Mouse (Mus musculus): ENCODE measurements around the gene Tmem229b.

Tmem229b gene

GRCm38 (mm10) chr12:79006076-79006475 lies 1.4 kb downstream of the Tmem229b start:
- 21% methylated on average over 9 of the region's 9 CpGs for WGBS

- 83% methylated on average over 5 of the region's 5 CpGs for WGBS
Observed at GRCm38 (mm10) chr12:79005456-79005855, 2.0 kb downstream of the Tmem229b start.

- 86% methylated on average over 3 of the region's 3 CpGs for WGBS
Observed at GRCm38 (mm10) chr12:79002978-79003377, 4.4 kb downstream of the Tmem229b start.

- WGBS: 86% methylated on average over 5 of the region's 5 CpGs
Observed at GRCm38 (mm10) chr12:79002406-79002805, 5.0 kb downstream of the Tmem229b start.

GRCm38 (mm10) chr12:78996711-78997110 lies 10.7 kb downstream of the Tmem229b start:
- 45% methylated on average over 7 of the region's 7 CpGs for WGBS

- 94% methylated on average over 4 of the region's 4 CpGs for WGBS
Observed at GRCm38 (mm10) chr12:78996271-78996670, 11.2 kb downstream of the Tmem229b start.

GRCm38 (mm10) chr12:78987581-78988081 lies 19.8 kb downstream of the Tmem229b start:
- 47% methylated on average over 9 of the region's 9 CpGs for WGBS

- 22% methylated on average over 3 of the region's 3 CpGs for WGBS
Observed at GRCm38 (mm10) chr12:78984035-78984432, 23.4 kb downstream of the Tmem229b start.

- WGBS: 61% methylated on average over 9 of the region's 9 CpGs
Observed at GRCm38 (mm10) chr12:78983296-78984034, 24.0 kb downstream of the Tmem229b start.

- WGBS: 43% methylated on average over 9 of the region's 9 CpGs
Observed at GRCm38 (mm10) chr12:78981938-78982825, 25.2 kb downstream of the Tmem229b start.

- WGBS: 69% methylated on average over 2 of the region's 2 CpGs
Observed at GRCm38 (mm10) chr12:78981131-78981530, 26.3 kb downstream of the Tmem229b start.

GRCm38 (mm10) chr12:78980683-78981091 lies 26.7 kb downstream of the Tmem229b start:
- 84% methylated on average over 5 of the region's 5 CpGs for WGBS

- WGBS: 91% methylated on average over 4 of the region's 4 CpGs
Observed at GRCm38 (mm10) chr12:78977552-78977951, 29.9 kb downstream of the Tmem229b start.

- WGBS: 70% methylated on average over 4 of the region's 4 CpGs
Observed at GRCm38 (mm10) chr12:78977078-78977477, 30.3 kb downstream of the Tmem229b start.

GRCm38 (mm10) chr12:78975836-78976235 lies 31.6 kb downstream of the Tmem229b start:
- WGBS: 90% methylated on average over 4 of the region's 4 CpGs

- WGBS: 83% methylated on average over 5 of the region's 5 CpGs
Observed at GRCm38 (mm10) chr12:78974767-78975166, 32.7 kb downstream of the Tmem229b start.

- 61% methylated on average over 2 of the region's 2 CpGs for WGBS
Observed at GRCm38 (mm10) chr12:78973779-78974178, 33.6 kb downstream of the Tmem229b start.

- WGBS: 50% methylated on average over 2 of the region's 2 CpGs
Observed at GRCm38 (mm10) chr12:78971649-78972048, 35.8 kb downstream of the Tmem229b start.

- WGBS: 71% methylated on average over 7 of the region's 7 CpGs
Observed at GRCm38 (mm10) chr12:78970725-78971124, 36.7 kb downstream of the Tmem229b start.

- 91% methylated on average over 11 of the region's 11 CpGs for WGBS
Observed at GRCm38 (mm10) chr12:78964496-78964895, 42.9 kb downstream of the Tmem229b start.

- 87% methylated on average over 4 of the region's 4 CpGs for WGBS
Observed at GRCm38 (mm10) chr12:78956405-78956804, 51.0 kb downstream of the Tmem229b start.

- 18% methylated on average over 3 of the region's 3 CpGs for WGBS
Observed at GRCm38 (mm10) chr12:78952484-78952883, 54.9 kb downstream of the Tmem229b start.

Data from cerebral cortex, adult 2 months (tissue).